Mouse (Mus musculus) intestine, postnatal 0 days (tissue): Measurements from ENCODE around the gene Speer4d. TPM values are rescaled to one million over a fixed set of nuclear protein-coding genes. Genes with fewer than 3 reads are reported as not detected.
"Not testable (repeated sequence)": the region's sequence is repeated elsewhere in the genome, so short reads cannot be mapped to it uniquely, and the experiment has no call there.

ENCODE experiments used
- ATAC-seq: fragments of 200-750 bp; cut with Nextera tagmentation; 2 replicates; pipeline ENCODE4 v1.8.0; 2017; ENCODE audit warnings: mild to moderate bottlenecking, moderate TSS enrichment, moderate library complexity
- H3K27ac ChIP-seq: fragments of 300-500 bp; sonication (generic); 2 replicates; pipeline ENCODE4 v1.5.1; 2014; ENCODE audit warnings: mild to moderate bottlenecking, low read depth, low read length, moderate library complexity
- H3K27me3 ChIP-seq: fragments of 300-500 bp; sonication (generic); replicated peaks from 2 replicates; pipeline ENCODE4 v1.6.1; 2014; ENCODE audit warnings: low read length, mixed read lengths; ENCODE audit not compliant: control insufficient read depth, insufficient read depth
- H3K36me3 ChIP-seq: fragments of 300-500 bp; sonication (generic); 2 replicates; pipeline ENCODE4 v1.6.1; 2014; ENCODE audit warnings: mild to moderate bottlenecking, moderate library complexity; ENCODE audit not compliant: control insufficient read depth, insufficient read depth
- H3K4me1 ChIP-seq: fragments of 300-500 bp; sonication (generic); replicated peaks from 2 replicates; pipeline ENCODE4 v1.6.1; 2014; ENCODE audit warnings: antibody characterized with exemption, low read length, mixed read lengths; ENCODE audit not compliant: control insufficient read depth, insufficient read depth
- H3K4me2 ChIP-seq: fragments of 300-500 bp; sonication (generic); replicated peaks from 2 replicates; pipeline ENCODE4 v1.6.1; 2014; ENCODE audit warnings: low read depth, mild to moderate bottlenecking, moderate library complexity
- H3K4me3 ChIP-seq: fragments of 300-500 bp; sonication (generic); 2 replicates; pipeline ENCODE4 v1.5.1; 2014; ENCODE audit warnings: low read depth, low read length
- H3K9ac ChIP-seq: fragments of 300-500 bp; sonication (generic); 2 replicates; pipeline ENCODE4 v1.6.1; 2014; ENCODE audit warnings: mild to moderate bottlenecking, low read depth, low read length
- H3K9me3 ChIP-seq: fragments of 300-500 bp; sonication (generic); 2 replicates; pipeline ENCODE4 v1.6.1; 2016; ENCODE audit warnings: mixed run types; ENCODE audit not compliant: control insufficient read depth
- WGBS: fragments of 180-500 bp; shearing (Covaris S2); extraction: QIAGEN DNeasy Blood & Tissue Kit; methylation state at CpG from one replicate; pipeline ENCODE4 v1.1.7; 2014; 5-methylcytosine and 5-hydroxymethylcytosine counted together
- polyA plus RNA-seq: library from polyadenylated mRNA; unstranded; fragments of >200 nt; fragmentation: Nextera tagmentation; extraction: Ambion mirVana; gene quantifications from 2 replicates; pipeline ENCODE4 v1.2.1, GENCODE M21; 2015

Speer4d gene
- polyA plus RNA-seq, 1 experiment from 2014 or later, result not detected

DNA sequence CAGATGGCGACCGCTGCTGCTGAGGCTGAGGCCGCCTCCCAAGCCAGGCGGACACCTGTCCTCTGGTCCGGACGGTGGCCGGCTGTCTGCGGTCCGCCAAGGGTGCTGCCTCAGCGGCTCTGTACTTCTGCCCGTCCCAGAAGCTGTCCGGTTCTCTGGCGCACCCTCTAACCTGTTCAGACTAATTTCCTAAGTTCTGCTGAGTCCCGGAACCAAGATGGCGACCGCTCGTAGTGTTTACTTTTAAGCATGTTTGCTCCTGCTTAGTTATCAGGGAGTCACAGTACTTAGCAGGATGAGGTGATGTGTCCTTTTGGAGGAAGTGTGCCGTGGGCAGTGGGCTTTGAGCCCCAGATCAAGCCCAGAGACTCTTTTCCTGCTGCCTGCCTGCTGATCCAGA lies 51.9 kb downstream of the Speer4d start:
- H3K9me3 ChIP-seq, H3K4me3 ChIP-seq, H3K27ac ChIP-seq, H3K36me3 ChIP-seq, H3K4me2 ChIP-seq, H3K4me1 ChIP-seq, H3K27me3 ChIP-seq, H3K9ac ChIP-seq: not testable (repeated sequence)
- peak; percentile 45 for ATAC-seq
- 82% methylated on average over 7 of the region's 18 CpGs for WGBS

Other genes with a start within 250 kb of the Speer4d start
- not detected in 2 replicates for gene Gm21149, start 142.5 kb upstream of the Speer4d start, polyA plus RNA-seq
- not detected in 2 replicates for gene Gm21190, start 89.8 kb upstream of the Speer4d start, polyA plus RNA-seq
- gene Gm21083, start 41.7 kb upstream of the Speer4d start, polyA plus RNA-seq, result not detected in 2 replicates
- not detected in 2 replicates for gene 4930572O03Rik, start 38.0 kb downstream of the Speer4d start, polyA plus RNA-seq
- gene Speer4c, start 95.2 kb downstream of the Speer4d start, polyA plus RNA-seq, result not detected in 2 replicates